Mouse (Mus musculus) liver, adult 2 months (tissue): ENCODE measurements around the gene Gpr153. TPM values are rescaled to one million over a fixed set of nuclear protein-coding genes. Genes with fewer than 3 reads are reported as not detected.
A peak's percentile ranks its signal among the peaks of the same experiment; 100 is the strongest.

ENCODE experiments used
- DNase-seq: peaks from one replicate; pipeline ENCODE4 v3.0.0-alpha.2; 2011; ENCODE audit warnings: low read depth, low spot score; ENCODE audit errors: extremely low read depth
- H3K27ac ChIP-seq: fragments of 200-500 bp; replicated peaks from 2 replicates; pipeline ENCODE4 v1.5.1; 2012; ENCODE audit warnings: low read depth, mild to moderate bottlenecking, control low read depth, inconsistent platforms, low read length; ENCODE audit not compliant: insufficient read depth
- H3K27me3 ChIP-seq: fragments of 200-500 bp; 2 replicates; pipeline ENCODE4 v1.6.1; 2012; ENCODE audit warnings: mild to moderate bottlenecking, moderate library complexity, low read length, inconsistent platforms; ENCODE audit not compliant: control insufficient read depth, insufficient read depth
- H3K36me3 ChIP-seq: fragments of 200-500 bp; 2 replicates; pipeline ENCODE4 v1.6.1; 2012; ENCODE audit warnings: low read length, inconsistent platforms; ENCODE audit not compliant: control insufficient read depth, insufficient read depth
- H3K4me1 ChIP-seq: fragments of 200-500 bp; 2 replicates; pipeline ENCODE4 v1.6.1; 2011; ENCODE audit warnings: low read length; ENCODE audit not compliant: control insufficient read depth, insufficient read depth
- H3K4me3 ChIP-seq: fragments of 200-500 bp; 2 replicates; pipeline ENCODE4 v1.5.1; 2011; ENCODE audit warnings: low read depth, mild to moderate bottlenecking, control low read depth, low read length, moderate library complexity; ENCODE audit not compliant: insufficient read depth
- H3K79me2 ChIP-seq: fragments of 200-500 bp; 2 replicates; pipeline ENCODE4 v1.6.1; 2012; ENCODE audit warnings: inconsistent platforms, mild to moderate bottlenecking, low read length, moderate library complexity; ENCODE audit not compliant: control insufficient read depth, insufficient read depth
- H3K9ac ChIP-seq: fragments of 200-500 bp; 2 replicates; pipeline ENCODE4 v1.6.1; 2012; ENCODE audit warnings: low read depth, mild to moderate bottlenecking, control low read depth, inconsistent platforms, low read length
- CTCF ChIP-seq: fragments of 200-500 bp; IDR thresholded peaks from 2 replicates; pipeline ENCODE4 v1.5.1; 2011; ENCODE audit warnings: low read depth, low read length, control low read depth
- POLR2A ChIP-seq: fragments of 200-500 bp; IDR thresholded peaks from 2 replicates; pipeline ENCODE4 v1.6.1; 2011; ENCODE audit warnings: low read length, control low read depth; ENCODE audit not compliant: insufficient read depth; ENCODE audit errors: extremely low read depth
- WGBS: fragments of 180-500 bp; shearing (Covaris S2); methylation state at CpG from one replicate; pipeline ENCODE4 v1.1.7; 2018; 5-methylcytosine and 5-hydroxymethylcytosine counted together
- polyA plus RNA-seq: library from polyadenylated mRNA; depleted of rRNA; stranded (reverse); fragments of >200 nt; gene quantifications from 2 replicates; pipeline ENCODE4 v1.2.3, GENCODE M21; 2012; rRNA removed
- total RNA-seq: library from RNA; depleted of rRNA; stranded (reverse); fragments of >200 nt; gene quantifications from 2 replicates; pipeline ENCODE4 v1.2.3, GENCODE M21; 2014; rRNA removed

Gpr153 gene
- total and polyA plus RNA-seq, 2 experiments = 0.46 to 1.1 TPM

DNA sequence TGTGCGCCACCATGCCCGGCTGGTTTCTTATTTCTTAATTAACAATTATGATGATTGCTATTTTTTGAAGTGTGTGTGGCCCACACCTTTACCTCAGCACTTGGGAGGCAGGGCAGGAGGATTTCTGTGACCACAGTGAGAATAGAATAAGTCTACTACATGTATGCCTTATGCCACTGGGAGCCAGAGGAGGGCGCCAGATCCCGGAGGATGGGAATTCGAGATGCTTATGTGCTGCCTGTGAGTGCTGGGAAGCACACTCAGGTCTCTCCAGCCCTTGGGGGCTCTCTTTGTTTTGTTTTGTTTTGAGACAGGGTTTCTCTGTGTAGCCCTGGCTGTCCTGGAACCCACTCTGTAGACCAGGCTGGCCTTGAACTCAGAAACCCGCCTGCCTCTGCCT lies 54.7 kb downstream of the Gpr153 start:
- Histone ChIP-seq H3K36me3 (peaks cover 16% of the 10 kb centered on the region; the same call in 1 of the 2 replicates), H3K79me2 (peaks cover 13% of the 10 kb centered on the region; the same call in 1 of the 2 replicates), H3K27ac (no peak overlapping the region), H3K27me3 (no peaks in the 10 kb centered on the region), H3K4me1 (peaks cover 10% of the 10 kb centered on the region), H3K4me3 (no peak overlapping the region), H3K9ac (no peak overlapping the region)
- TF ChIP-seq CTCF (peak; percentile 67), POLR2A (no peak)
- no peak for DNase-seq
- 85% methylated on average over 6 of the region's 6 CpGs for WGBS

DNA sequence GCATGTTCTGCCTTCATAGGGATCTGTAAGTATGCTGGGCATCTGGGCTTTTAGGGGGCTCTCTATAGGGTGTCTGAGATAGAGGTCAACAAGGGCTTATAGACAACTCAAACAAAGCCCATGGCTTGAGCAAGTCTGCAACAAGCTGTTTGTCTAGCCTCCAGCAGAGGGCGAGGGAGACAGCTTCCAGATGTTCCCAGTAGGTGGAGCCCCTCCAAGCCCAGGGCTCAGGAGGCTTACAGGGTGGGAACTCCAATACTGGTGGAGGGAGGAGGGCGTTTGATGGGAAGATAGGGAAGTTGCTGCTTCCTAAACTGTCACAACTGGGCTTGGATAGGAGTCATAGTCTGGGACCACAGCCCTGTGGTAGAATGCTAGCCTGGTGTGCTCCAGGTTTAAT lies 58.9 kb downstream of the Gpr153 start:
- Histone ChIP-seq H3K36me3 (peaks cover 16% of the 10 kb centered on the region; the same call in 1 of the 2 replicates), H3K9ac (no peak overlapping the region), H3K27me3 (no peaks in the 10 kb centered on the region), H3K79me2 (no peaks in the 10 kb centered on the region), H3K4me1 (no peaks in the 10 kb centered on the region), H3K27ac (no peak overlapping the region), H3K4me3 (no peak overlapping the region)
- 39% methylated on average over 2 of the region's 2 CpGs for WGBS
- DNase-seq = peak; percentile 17
- TF ChIP-seq CTCF (peak; percentile 95), POLR2A (no peak)

DNA sequence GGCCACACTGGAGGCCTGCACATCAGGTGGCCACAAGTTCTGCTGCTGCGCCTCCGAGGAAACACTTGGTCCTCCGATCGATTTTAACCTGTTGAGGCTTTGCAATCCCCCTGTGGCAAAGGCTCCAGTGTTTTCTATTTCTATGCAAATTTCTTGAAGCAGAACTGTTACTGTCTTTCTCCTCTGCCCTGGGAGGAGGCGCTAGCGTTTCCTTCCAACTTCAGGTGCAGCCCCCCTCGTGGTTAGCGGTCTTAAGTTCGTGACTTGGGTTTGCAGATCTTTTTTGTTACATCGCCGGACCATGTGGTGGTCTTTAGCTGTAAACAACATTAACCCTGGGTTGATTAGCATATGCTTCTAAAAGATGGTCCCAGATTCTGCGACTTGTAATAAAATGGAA lies 59.6 kb downstream of the Gpr153 start:
- H3K4me3 ChIP-seq = no peak overlapping the region
- no peaks in the 10 kb centered on the region for H3K4me1 ChIP-seq
- H3K27ac ChIP-seq = no peak overlapping the region
- no peak for DNase-seq
- WGBS = 96% methylated on average over 12 of the region's 12 CpGs
- peaks cover 16% of the 10 kb centered on the region; the same call in 1 of the 2 replicates for H3K36me3 ChIP-seq
- no peak for TF ChIP-seq POLR2A
- TF ChIP-seq CTCF = no peak
- no peak overlapping the region for H3K9ac ChIP-seq
- H3K79me2 ChIP-seq = no peaks in the 10 kb centered on the region
- H3K27me3 ChIP-seq = peaks cover 2% of the 10 kb centered on the region; the same call in 1 of the 2 replicates

Other genes starting within 250 kb of the Gpr153 start
- gene Zbtb48, start 246.6 kb upstream of the Gpr153 start, total RNA-seq = 12.0 and 16.0 TPM in 2 replicates
- 11.8 and 16.6 TPM in 2 replicates for gene Zbtb48, start 246.6 kb upstream of the Gpr153 start, polyA plus RNA-seq
- gene Tas1r1, start 235.7 kb upstream of the Gpr153 start, total RNA-seq = not detected in 2 replicates
- gene Tas1r1, start 235.7 kb upstream of the Gpr153 start, polyA plus RNA-seq = not detected in 2 replicates
- 6.1 and 7.7 TPM in 2 replicates for gene Nol9, start 234.9 kb upstream of the Gpr153 start, total RNA-seq
- 9.8 and 12.3 TPM in 2 replicates for gene Nol9, start 234.9 kb upstream of the Gpr153 start, polyA plus RNA-seq
- gene Plekhg5, start 201.7 kb upstream of the Gpr153 start, total RNA-seq = 2.4 and 3.2 TPM in 2 replicates
- gene Plekhg5, start 201.7 kb upstream of the Gpr153 start, polyA plus RNA-seq = 3.2 and 6.6 TPM in 2 replicates
- gene Tnfrsf25, start 158.3 kb upstream of the Gpr153 start, total RNA-seq = 0.13 and 0.28 TPM in 2 replicates
- 0.54 and 0.72 TPM in 2 replicates for gene Tnfrsf25, start 158.3 kb upstream of the Gpr153 start, polyA plus RNA-seq
- 0.20 and 0.28 TPM in 2 replicates for gene Espn, start 121.9 kb upstream of the Gpr153 start, total RNA-seq
- 0.47 and 1.4 TPM in 2 replicates for gene Espn, start 121.9 kb upstream of the Gpr153 start, polyA plus RNA-seq
- gene Hes2, start 115.4 kb upstream of the Gpr153 start, total RNA-seq = not detected in 2 replicates
- gene Hes2, start 115.4 kb upstream of the Gpr153 start, polyA plus RNA-seq = not detected in 2 replicates
- 9.3 and 10.7 TPM in 2 replicates for gene Acot7, start 96.1 kb upstream of the Gpr153 start, total RNA-seq
- 18.4 and 20.8 TPM in 2 replicates for gene Acot7, start 96.1 kb upstream of the Gpr153 start, polyA plus RNA-seq
- not detected in 2 replicates for gene Hes3, start 17.4 kb downstream of the Gpr153 start, total RNA-seq
- not detected in 2 replicates for gene Hes3, start 17.4 kb downstream of the Gpr153 start, polyA plus RNA-seq
- gene Icmt, start 23.0 kb downstream of the Gpr153 start, total RNA-seq = 13.2 and 14.9 TPM in 2 replicates
- gene Icmt, start 23.0 kb downstream of the Gpr153 start, polyA plus RNA-seq = 16.5 and 17.6 TPM in 2 replicates
- gene Rnf207, start 44.8 kb downstream of the Gpr153 start, total RNA-seq = not detected in 2 replicates
- gene Rnf207, start 44.8 kb downstream of the Gpr153 start, polyA plus RNA-seq = 0.13 TPM in 1 of 2 replicates, not detected in the other
- 170 and 199 TPM in 2 replicates for gene Rpl22, start 51.5 kb downstream of the Gpr153 start, total RNA-seq
- gene Rpl22, start 51.5 kb downstream of the Gpr153 start, polyA plus RNA-seq = 22.2 and 22.9 TPM in 2 replicates
- gene Chd5, start 64.4 kb downstream of the Gpr153 start, total RNA-seq = under 0.01 TPM in 1 of 2 replicates, not detected in the other
- not detected in 2 replicates for gene Chd5, start 64.4 kb downstream of the Gpr153 start, polyA plus RNA-seq
- gene Nphp4, start 202.5 kb downstream of the Gpr153 start, total RNA-seq = not detected in 2 replicates
- gene Nphp4, start 202.5 kb downstream of the Gpr153 start, polyA plus RNA-seq = 0.04 and 0.07 TPM in 2 replicates
- 0.37 and 1.1 TPM in 2 replicates for gene Kcnab2, start 203.6 kb downstream of the Gpr153 start, total RNA-seq
- 0.59 and 0.76 TPM in 2 replicates for gene Kcnab2, start 203.6 kb downstream of the Gpr153 start, polyA plus RNA-seq